Mouse (Mus musculus) liver (tissue): ENCODE measurements around the gene Zfp457.
"Not testable (repeated sequence)": the region's sequence is repeated elsewhere in the genome, so short reads cannot be mapped to it uniquely, and the experiment has no call there.

Experiments
- DNase-seq: peaks from one replicate; pipeline ENCODE4 v3.0.0-alpha.2; 2020; ENCODE audit warnings: mixed read lengths

The Zfp457 gene

GRCm38 (mm10) chr13:67305822-67306672 lies at the start of gene Zfp457:
Zfp457 (minus strand) TSS chr13:67306485.
- DNase-seq, result peak; percentile 74

- no peak for DNase-seq
Measured at GRCm38 (mm10) chr13:67351854-67352253, 45.6 kb upstream of the Zfp457 start.

- no peak for DNase-seq
Measured at GRCm38 (mm10) chr13:67343422-67343821, 37.1 kb upstream of the Zfp457 start.

GRCm38 (mm10) chr13:67332877-67333276 lies 26.6 kb upstream of the Zfp457 start:
- peak; percentile 3 for DNase-seq

GRCm38 (mm10) chr13:67332019-67332724 lies 25.9 kb upstream of the Zfp457 start, which contains the start of gene Zfp595:
Zfp595 (minus strand) TSS chr13:67332570.
- DNase-seq, result peak; percentile 76

- DNase-seq, result no peak
Measured at GRCm38 (mm10) chr13:67306718-67307117, 433 bp upstream of the Zfp457 start.

- no peak for DNase-seq
Measured at GRCm38 (mm10) chr13:67278314-67278713, 28.0 kb downstream of the Zfp457 start, which contains the start of gene Zfp458. Zfp458 (minus strand) TSS chr13:67278466.

- DNase-seq, result not testable (repeated sequence)
Measured at GRCm38 (mm10) chr13:67269383-67270065, 36.8 kb downstream of the Zfp457 start.

- DNase-seq, result peak; percentile 64
Measured at GRCm38 (mm10) chr13:67268568-67269369, 37.5 kb downstream of the Zfp457 start.
